Mouse (Mus musculus) liver, adult 2 months (tissue): Measurements from ENCODE around the gene Etfa. TPM values are rescaled to one million over a fixed set of nuclear protein-coding genes. Genes with fewer than 3 reads are reported as not detected.

Experiments used
- DNase-seq: peaks from one replicate; pipeline ENCODE4 v3.0.0-alpha.2; 2011; ENCODE audit warnings: low read depth, low spot score; ENCODE audit errors: extremely low read depth
- H3K27ac ChIP-seq: fragments of 200-500 bp; replicated peaks from 2 replicates; pipeline ENCODE4 v1.5.1; 2012; ENCODE audit warnings: low read depth, mild to moderate bottlenecking, control low read depth, inconsistent platforms, low read length; ENCODE audit not compliant: insufficient read depth
- H3K27me3 ChIP-seq: fragments of 200-500 bp; 2 replicates; pipeline ENCODE4 v1.6.1; 2012; ENCODE audit warnings: mild to moderate bottlenecking, moderate library complexity, low read length, inconsistent platforms; ENCODE audit not compliant: control insufficient read depth, insufficient read depth
- H3K36me3 ChIP-seq: fragments of 200-500 bp; 2 replicates; pipeline ENCODE4 v1.6.1; 2012; ENCODE audit warnings: low read length, inconsistent platforms; ENCODE audit not compliant: control insufficient read depth, insufficient read depth
- H3K4me1 ChIP-seq: fragments of 200-500 bp; 2 replicates; pipeline ENCODE4 v1.6.1; 2011; ENCODE audit warnings: low read length; ENCODE audit not compliant: control insufficient read depth, insufficient read depth
- H3K4me3 ChIP-seq: fragments of 200-500 bp; 2 replicates; pipeline ENCODE4 v1.5.1; 2011; ENCODE audit warnings: low read depth, mild to moderate bottlenecking, control low read depth, low read length, moderate library complexity; ENCODE audit not compliant: insufficient read depth
- H3K79me2 ChIP-seq: fragments of 200-500 bp; 2 replicates; pipeline ENCODE4 v1.6.1; 2012; ENCODE audit warnings: inconsistent platforms, mild to moderate bottlenecking, low read length, moderate library complexity; ENCODE audit not compliant: control insufficient read depth, insufficient read depth
- H3K9ac ChIP-seq: fragments of 200-500 bp; 2 replicates; pipeline ENCODE4 v1.6.1; 2012; ENCODE audit warnings: low read depth, mild to moderate bottlenecking, control low read depth, inconsistent platforms, low read length
- CTCF ChIP-seq: fragments of 200-500 bp; IDR thresholded peaks from 2 replicates; pipeline ENCODE4 v1.5.1; 2011; ENCODE audit warnings: low read depth, low read length, control low read depth
- POLR2A ChIP-seq: fragments of 200-500 bp; IDR thresholded peaks from 2 replicates; pipeline ENCODE4 v1.6.1; 2011; ENCODE audit warnings: low read length, control low read depth; ENCODE audit not compliant: insufficient read depth; ENCODE audit errors: extremely low read depth
- WGBS: fragments of 180-500 bp; shearing (Covaris S2); methylation state at CpG from one replicate; pipeline ENCODE4 v1.1.7; 2018; 5-methylcytosine and 5-hydroxymethylcytosine counted together
- polyA plus RNA-seq: library from polyadenylated mRNA; depleted of rRNA; stranded (reverse); fragments of >200 nt; gene quantifications from 2 replicates; pipeline ENCODE4 v1.2.3, GENCODE M21; 2012
- total RNA-seq: library from RNA; depleted of rRNA; stranded (reverse); fragments of >200 nt; gene quantifications from 2 replicates; pipeline ENCODE4 v1.2.3, GENCODE M21; 2014

The Etfa gene
- total and polyA plus RNA-seq, 2 experiments: 187 to 256 TPM

DNA sequence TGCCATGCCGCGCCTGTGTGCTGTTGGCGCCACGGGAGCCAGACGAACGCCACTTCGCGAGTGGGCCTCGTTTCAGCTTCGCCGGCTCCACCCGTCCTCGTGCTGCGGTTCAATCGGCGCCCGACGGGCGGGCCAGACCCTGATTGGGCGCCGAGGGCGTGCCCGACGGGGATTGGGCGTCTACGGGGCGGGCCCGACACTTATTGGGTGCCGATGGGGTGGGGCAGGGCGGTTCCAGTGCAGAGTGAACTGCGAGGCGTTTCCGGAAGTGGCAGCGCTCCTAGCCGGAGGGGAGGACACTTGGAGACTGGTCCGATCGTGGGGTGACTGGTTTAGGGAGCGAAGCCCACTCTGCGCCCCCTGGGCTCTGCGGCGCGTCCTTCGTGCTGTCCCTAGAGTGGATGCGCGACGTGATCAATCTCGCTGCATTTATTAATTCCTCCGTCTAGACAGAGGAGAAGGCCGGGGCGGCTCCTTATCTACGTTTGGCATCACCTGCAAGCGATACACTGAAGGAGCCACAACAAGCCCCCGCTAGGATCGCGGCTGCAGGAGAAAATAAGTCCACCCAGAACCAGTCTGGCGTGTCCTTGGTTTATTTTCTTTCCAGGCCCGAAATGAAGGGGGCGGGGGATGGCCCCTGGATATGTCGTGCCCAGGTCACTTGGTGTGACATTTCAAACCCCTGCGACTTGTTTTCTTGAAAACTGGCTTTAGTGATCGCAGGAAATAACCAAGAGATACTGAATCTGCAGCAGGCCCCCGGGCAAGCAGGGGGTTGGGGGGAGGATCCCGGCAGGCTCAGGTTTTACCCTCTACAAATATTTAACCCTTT is 34.4 kb upstream of the Etfa start:
- Histone ChIP-seq H3K36me3 (no peaks in the 10 kb centered on the region), H3K79me2 (no peaks in the 10 kb centered on the region), H3K27ac (no peak overlapping the region), H3K9ac (no peak overlapping the region), H3K27me3 (peaks cover 48% of the 10 kb centered on the region), H3K4me1 (peaks cover 4% of the 10 kb centered on the region), H3K4me3 (peak overlapping the region; percentile 24; the same call in 1 of the 2 replicates)
- no peak for TF ChIP-seq CTCF
- TF ChIP-seq POLR2A: no peak
- no peak for DNase-seq
- 7% methylated on average over 63 of the region's 63 CpGs for WGBS

DNA sequence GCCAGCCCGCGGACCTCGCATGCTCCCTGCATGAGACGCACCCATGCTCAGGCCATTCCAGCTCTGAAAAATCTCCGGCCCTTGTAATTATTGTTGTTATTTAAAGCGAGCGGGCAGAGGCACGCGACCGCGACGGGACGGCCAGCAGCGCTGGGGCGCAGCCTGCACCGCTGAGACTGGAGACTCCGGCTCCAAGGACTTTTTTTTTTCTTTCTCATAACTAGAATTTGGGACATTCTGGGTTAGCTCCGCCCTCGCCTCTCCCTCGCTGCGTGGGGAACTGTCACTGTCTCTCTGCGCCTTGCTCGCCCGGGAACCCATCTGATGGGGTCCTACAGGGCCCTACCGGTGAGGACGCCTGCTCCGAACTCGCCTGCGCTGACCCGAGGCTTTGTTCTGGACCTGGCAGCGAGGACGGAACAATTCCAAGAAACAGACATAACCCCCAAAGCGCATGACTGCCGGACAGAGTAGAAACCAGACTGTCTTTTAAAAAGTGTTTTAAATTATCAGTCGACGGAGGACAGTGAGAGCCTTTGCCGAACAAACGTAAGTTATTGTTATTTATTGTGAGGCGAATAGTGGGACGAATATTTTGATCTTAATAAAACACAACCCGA is 33.6 kb upstream of the Etfa start:
- TF ChIP-seq POLR2A (no peak), CTCF (no peak)
- no peaks in the 10 kb centered on the region for H3K79me2 ChIP-seq
- peaks cover 52% of the 10 kb centered on the region for H3K27me3 ChIP-seq
- peaks cover 4% of the 10 kb centered on the region for H3K4me1 ChIP-seq
- WGBS: 13% methylated on average over 41 of the region's 41 CpGs
- no peaks in the 10 kb centered on the region for H3K36me3 ChIP-seq
- H3K27ac ChIP-seq: no peak overlapping the region
- H3K4me3 ChIP-seq: no peak overlapping the region
- no peak for DNase-seq
- H3K9ac ChIP-seq: no peak overlapping the region

DNA sequence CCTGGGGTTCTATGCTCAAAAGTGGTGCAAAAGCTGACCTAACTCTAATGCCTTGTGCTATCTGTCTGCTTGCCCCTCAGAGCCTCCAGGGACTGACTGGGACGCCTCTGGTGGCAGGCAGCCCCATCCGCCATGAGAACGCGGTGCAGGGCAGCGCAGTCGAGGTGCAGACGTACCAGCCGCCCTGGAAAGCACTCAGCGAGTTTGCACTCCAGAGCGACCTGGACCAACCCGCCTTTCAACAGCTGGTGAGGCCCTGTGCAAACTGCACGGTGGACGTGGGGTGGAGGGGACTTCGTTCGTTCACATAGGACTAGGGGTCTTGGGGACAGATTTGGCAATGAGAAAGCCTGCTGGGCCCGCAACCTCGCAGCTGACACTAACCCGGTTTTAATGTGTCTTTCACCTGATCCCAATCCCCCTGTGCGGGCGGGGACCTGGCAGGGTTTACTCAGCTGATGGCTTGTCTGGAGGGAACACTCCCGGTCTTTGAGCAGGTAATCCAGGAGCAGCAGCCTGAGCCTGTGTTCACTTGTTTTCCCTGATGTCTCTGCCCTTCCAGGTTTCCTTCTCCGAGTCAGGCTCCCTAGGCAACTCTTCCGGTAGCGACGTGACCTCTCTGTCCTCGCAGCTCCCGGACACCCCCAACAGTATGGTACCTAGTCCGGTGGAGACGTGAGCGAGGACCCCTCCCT is 33.0 kb upstream of the Etfa start:
- no peaks in the 10 kb centered on the region for H3K36me3 ChIP-seq
- no peaks in the 10 kb centered on the region for H3K79me2 ChIP-seq
- DNase-seq: no peak
- peaks cover 56% of the 10 kb centered on the region for H3K27me3 ChIP-seq
- WGBS: 9% methylated on average over 30 of the region's 30 CpGs
- peaks cover 4% of the 10 kb centered on the region for H3K4me1 ChIP-seq
- H3K4me3 ChIP-seq: no peak overlapping the region
- H3K9ac ChIP-seq: no peak overlapping the region
- TF ChIP-seq POLR2A (no peak), CTCF (no peak)
- H3K27ac ChIP-seq: no peak overlapping the region

DNA sequence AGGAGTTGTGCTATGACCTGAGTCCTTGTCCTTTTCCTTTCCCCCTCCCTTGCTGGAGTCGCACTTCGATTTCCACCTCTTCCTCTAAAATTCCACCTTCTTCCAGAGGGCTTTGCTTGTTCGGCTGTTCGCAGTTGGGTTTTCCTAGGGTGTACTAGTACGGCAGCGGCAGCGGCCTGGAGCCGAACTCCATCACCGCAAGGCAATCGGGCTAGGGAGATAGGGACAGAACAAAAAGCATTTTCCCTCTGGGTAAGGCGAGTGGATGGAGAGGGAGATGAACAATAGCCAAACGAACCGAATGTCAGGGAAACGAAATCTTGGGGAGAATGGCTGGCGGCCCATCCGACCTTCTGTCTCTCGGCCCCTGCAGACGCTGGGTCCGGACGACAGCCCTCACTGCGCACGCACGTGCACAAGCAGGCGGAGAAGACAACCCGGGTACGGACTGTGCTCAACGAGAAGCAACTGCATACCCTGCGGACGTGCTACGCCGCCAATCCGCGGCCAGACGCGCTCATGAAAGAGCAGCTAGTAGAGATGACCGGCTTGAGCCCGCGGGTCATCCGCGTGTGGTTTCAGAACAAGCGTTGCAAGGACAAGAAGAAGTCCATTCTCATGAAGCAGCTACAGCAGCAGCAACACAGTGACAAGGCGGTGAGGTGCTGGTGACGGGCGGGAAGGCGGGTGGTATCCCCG is 31.8 kb upstream of the Etfa start:
- H3K4me1 ChIP-seq: peaks cover 4% of the 10 kb centered on the region
- WGBS: 6% methylated on average over 46 of the region's 46 CpGs
- peaks cover 64% of the 10 kb centered on the region for H3K27me3 ChIP-seq
- H3K9ac ChIP-seq: no peak overlapping the region
- no peak overlapping the region for H3K4me3 ChIP-seq
- no peaks in the 10 kb centered on the region for H3K79me2 ChIP-seq
- TF ChIP-seq CTCF (no peak), POLR2A (no peak)
- peak; percentile 34 for DNase-seq
- H3K36me3 ChIP-seq: no peaks in the 10 kb centered on the region
- H3K27ac ChIP-seq: no peak overlapping the region

- TF ChIP-seq POLR2A (no peak), CTCF (no peak)
- Histone ChIP-seq H3K27ac (no peak overlapping the region), H3K4me1 (peaks cover 4% of the 10 kb centered on the region), H3K9ac (no peak overlapping the region), H3K4me3 (no peak overlapping the region), H3K79me2 (no peaks in the 10 kb centered on the region), H3K36me3 (no peaks in the 10 kb centered on the region), H3K27me3 (peaks cover 69% of the 10 kb centered on the region)
- no peak for DNase-seq
- 34% methylated on average over 8 of the region's 8 CpGs for WGBS
These were observed 31.3 kb upstream of the Etfa start for GRCm38 (mm10) chr9:55543336-55543702.
